ENCODE assay signal across 8 mouse cellular contexts in the genomic region with DNA sequence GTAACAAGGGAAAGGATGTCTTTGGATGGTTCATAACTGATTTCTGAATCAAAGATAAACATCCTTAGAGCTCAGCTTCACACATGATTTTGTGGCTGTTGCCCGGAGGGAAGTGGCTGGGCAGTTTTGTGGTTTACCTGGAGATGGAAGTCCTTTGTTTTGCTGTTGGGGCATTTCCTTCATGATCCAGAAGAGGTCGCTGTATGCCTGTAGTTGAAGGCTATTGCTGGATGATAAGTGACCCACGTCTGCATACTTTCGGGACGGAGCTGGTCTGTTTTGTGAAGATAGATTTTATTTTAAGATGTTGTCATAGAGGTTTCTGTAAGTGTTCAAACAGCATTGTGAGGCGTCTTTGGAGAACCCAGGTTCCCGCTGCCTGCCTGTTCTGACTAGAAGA.
DNase-seq lines count a peak whose midpoint lies in the region; TF ChIP-seq lines count a peak whose summit lies in the region.

No protein-coding gene starts in this region.

- no peak overlapping the region for H3K4me3 ChIP-seq in lung, adult 2 months (replicated peaks; ENCODE audit: extremely low read depth, low read depth, low read length)

- no peaks in the 10 kb centered on the region; the same call in 1 of the 2 replicates for H3K4me1 ChIP-seq in lung, adult 2 months (ENCODE audit: control insufficient read depth, insufficient read depth, low read length)

- WGBS in lung, adult 2 months, result 20% methylated on average over 7 of the region's 7 CpGs

- peak; percentile 45 for DNase-seq in urinary bladder, postnatal 25 days (ENCODE audit: low spot score)
- DNase-seq in urinary bladder, adult 2 months (ENCODE audit: low spot score), result no peak
- peak; percentile 64 for DNase-seq in brain, embryonic 18.5 days (ENCODE audit: low read depth, low spot score)
- DNase-seq in frontal cortex, postnatal 25 days (ENCODE audit: low spot score in 2 of 2), result peak; percentile 46 to 69
- peak; percentile 68 to 78 for DNase-seq in kidney, postnatal 4 days
- peak; percentile 34 for DNase-seq in lung, adult 2 months
- peak; percentile 72 to 80 for DNase-seq in right cerebral cortex, postnatal 10 days (ENCODE audit: low spot score in 2 of 2)
- DNase-seq in spleen, adult 12 weeks (ENCODE audit: low spot score), result no peak

- peak; percentile 32; the same call in 1 of the 2 replicates for TF ChIP-seq CTCF in lung, adult 2 months (IDR thresholded peaks at IDR 0.05; ENCODE audit: insufficient read depth, low read length)

- no peak for TF ChIP-seq POLR2A in lung, adult 2 months (IDR thresholded peaks at IDR 0.05; ENCODE audit: borderline replicate concordance, extremely low read depth, low read depth, low read length)

Comparison
In these comparisons a context has a peak if more than half of its experiments do, and no peak if none do; other contexts are left out.
1. DNase-seq: peak in urinary bladder, postnatal 25 days (single experiment), brain, embryonic 18.5 days (single experiment), frontal cortex, postnatal 25 days (2 of 2), kidney, postnatal 4 days (2 of 2), lung, adult 2 months (single experiment) and right cerebral cortex, postnatal 10 days (2 of 2); none in urinary bladder, adult 2 months (single experiment) and spleen, adult 12 weeks (single experiment).